Mouse (Mus musculus) natural killer cell, adult 2 months (primary cell): ENCODE data around the gene Axdnd1.
"Not testable (repeated sequence)": the region's sequence is repeated elsewhere in the genome, so short reads cannot be mapped to it uniquely, and the experiment has no call there.

Source experiments
- DNase-seq, 2 experiments: peaks; one replicate each; pipeline ENCODE4 v3.0.0; 2022; ENCODE audit warnings: low spot score in 2 of 2

Axdnd1 gene

GRCm38 (mm10) chr1:156340847-156341246 is 80.1 kb downstream of the Axdnd1 start:
- DNase-seq = no peak

- no peak for DNase-seq
These were observed 97.8 kb downstream of the Axdnd1 start for GRCm38 (mm10) chr1:156323126-156323525.

GRCm38 (mm10) chr1:156310630-156311029 is 110.3 kb downstream of the Axdnd1 start, which contains the start of gene Nphs2:
Gene Nphs2 (plus strand): TSS chr1:156310727.
- DNase-seq = no peak

DNA sequence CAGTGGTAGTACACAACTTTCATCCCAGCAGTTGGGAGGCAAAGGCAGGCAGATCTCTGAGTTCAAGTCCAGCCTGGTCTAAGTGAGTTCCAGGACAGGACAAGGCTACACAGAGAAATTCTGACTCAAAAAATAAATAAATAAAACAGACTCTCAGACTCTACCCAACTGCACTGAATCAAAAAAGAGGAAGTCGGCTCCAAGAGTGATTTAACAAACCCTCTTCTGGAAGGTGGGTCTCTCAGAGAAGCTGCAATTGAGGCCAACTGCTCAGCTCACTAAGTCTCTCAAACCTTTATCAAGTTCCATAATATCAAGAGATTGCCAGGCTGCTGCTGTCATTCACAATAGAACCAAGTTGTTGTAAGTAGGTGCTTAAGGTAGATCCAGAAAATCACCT is 112.4 kb downstream of the Axdnd1 start:
- DNase-seq = no peak

DNA sequence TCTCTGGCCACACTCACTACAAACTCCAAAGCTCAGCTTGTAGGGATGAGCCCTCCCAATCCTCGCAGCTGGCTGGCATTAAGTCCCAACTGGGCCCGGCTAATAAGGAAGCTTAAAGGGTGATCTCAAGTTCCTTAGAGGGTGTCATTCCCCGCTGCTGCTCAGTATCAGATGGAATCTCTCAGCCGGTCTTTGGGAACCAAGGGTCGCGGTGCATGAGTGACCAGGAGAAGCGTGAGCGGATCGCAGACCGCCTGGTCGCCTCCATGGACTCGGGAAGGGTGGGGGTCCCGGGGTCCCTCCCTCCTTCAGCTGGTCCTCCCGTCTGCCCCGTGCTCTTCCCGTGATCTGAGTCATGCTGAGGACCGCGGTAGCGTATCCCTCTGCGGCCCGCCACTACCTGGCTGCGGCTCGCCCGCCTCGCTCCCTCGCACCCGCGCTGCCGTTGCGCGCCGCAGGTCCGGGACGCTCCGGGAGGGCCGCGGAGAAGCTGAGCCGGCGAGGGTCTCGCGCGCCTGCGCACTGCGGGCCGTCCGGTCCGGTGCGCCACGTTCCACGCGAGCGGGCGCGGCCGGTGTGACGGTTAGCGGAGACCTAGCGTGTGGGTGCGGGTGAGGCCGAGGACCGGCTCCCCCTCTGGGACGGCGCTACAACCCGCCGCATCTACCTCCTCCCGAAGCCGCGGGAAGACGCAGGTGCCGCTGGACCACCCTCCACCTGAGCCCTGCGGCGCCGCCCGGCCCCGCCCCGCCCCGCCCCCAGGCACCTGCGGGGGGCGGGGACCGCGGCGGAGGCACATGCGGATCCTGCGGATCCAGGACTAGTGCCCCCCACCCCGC is 117.8 kb downstream of the Axdnd1 start, which contains the start of gene Tdrd5:
Gene Tdrd5, minus strand, starts transcription at position 754 of the 839 bp plus-strand sequence.
- no peak for DNase-seq

DNA sequence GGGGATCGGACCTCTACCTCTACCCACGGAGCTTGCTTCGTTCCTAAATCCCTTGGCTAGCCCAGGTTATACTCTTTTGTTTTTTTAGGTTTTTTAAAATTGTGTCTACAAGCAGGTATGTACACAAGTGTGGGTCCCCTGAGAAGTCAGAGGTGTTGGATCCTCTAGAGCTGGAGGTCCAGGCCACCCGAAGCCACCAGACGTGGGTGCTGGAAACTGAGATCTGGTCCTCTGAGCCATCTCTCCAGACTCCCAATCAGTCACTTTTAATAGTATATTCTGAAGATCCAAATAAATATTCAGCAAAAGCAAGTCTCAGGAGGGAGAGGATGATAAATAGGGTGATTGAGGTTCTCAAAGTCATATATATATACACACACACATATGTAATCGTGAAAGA is 130.9 kb downstream of the Axdnd1 start:
- no peak for DNase-seq

DNA sequence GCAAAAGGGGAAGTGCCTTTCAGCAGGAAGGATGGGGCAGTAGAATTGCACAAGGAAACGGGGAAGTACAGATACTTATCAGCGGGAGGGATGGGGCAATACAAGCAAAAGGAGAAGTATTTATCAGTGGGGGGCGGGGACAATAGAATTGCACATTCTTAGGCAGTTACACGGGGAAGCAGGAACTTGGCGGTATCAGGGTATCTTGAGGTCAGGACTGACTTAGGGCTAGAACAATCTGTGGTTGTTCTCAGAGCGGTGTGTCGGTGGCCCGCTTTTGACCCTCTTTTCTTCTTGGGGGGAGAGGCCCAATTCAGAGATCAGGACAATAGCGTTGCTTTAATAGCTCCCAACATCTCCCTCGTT is 131.8 kb downstream of the Axdnd1 start:
- not testable (repeated sequence) for DNase-seq

- DNase-seq = no peak
These were observed 132.3 kb downstream of the Axdnd1 start for GRCm38 (mm10) chr1:156288556-156289221.

GRCm38 (mm10) chr1:156285541-156285896 is 135.4 kb downstream of the Axdnd1 start:
- no peak for DNase-seq

DNA sequence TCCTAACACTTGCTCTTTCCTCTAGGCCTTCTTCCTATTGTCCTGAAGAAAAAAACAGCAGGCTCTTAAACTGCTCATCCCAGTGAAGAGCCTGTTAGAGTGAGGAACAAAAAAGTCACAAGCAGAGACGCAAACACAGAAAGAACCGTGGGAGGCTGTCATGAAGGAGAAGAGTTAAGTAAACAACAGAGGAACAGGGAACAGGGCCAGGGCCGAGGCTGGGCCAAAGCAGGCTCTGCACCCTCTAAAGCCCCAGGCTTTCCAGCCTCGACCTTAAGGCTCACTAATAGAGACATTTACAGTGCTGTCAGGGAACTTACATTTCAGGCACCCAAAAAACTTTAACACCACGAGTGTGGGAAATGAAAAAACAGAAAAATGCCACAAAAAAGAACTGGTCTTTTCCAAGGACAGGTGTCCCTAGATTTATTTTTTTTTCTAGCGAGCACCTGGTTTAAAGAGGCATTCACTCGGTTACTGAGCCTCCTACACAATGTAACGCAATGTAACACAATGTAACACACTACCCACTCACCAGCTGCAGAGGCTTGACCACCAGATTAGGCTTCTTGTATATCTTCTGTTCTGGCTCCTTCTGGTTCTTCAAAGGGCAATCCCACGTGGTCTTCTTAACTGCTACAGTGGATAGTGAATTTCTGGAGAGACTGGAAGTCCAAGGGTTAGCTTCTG is 136.0 kb downstream of the Axdnd1 start:
- DNase-seq = no peak

DNA sequence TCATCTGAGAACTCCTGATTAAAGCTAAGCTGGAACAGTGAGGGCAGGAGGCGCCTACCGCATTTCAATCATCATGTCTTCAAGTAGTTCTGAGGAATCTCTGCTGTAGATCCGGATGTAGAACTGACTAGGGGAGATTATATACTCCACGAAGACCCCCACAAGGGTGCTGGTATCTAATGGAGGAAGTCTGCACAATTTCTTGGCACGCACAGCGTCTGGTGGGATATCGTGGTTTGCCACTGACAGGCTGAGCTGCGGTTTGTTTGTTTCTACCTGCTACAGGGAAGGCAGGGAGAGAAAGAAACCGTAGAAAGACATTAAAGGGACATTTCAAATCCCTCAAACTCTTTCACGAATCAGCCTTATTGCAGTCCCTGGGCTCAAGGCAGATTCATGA is 136.8 kb downstream of the Axdnd1 start:
- DNase-seq = no peak

GRCm38 (mm10) chr1:156280131-156280530 is 140.8 kb downstream of the Axdnd1 start:
- no peak for DNase-seq

GRCm38 (mm10) chr1:156273647-156274046 is 147.3 kb downstream of the Axdnd1 start:
- no peak for DNase-seq
